In the genomic region with DNA sequence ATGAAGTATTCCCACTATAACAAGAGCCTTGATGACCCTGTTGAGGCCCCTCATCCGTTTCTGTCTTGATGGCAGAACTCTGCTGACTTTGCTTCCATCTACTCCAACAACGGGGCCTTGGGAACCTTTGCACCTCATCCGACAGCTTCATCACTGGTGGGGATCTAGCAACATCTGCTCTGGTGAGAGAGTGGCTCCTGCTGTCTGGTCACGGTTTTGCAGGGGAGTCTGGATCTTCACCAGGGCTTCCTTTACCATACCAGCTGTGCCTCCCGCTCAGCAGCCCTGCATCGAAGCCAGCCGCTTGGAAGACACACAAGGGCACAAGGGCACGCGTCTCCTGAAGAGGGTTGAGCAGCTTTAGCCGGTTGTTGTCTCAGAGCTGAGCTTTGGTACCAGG, we compare ENCODE assay signal across 10 mouse cellular contexts.
DNase-seq lines count a peak whose midpoint lies in the region; ATAC-seq and TF ChIP-seq lines count a peak whose summit lies in the region.
"Had no signal": no experiment of that assay in that cellular context is flagged by ENCODE, and none has a peak within 500 bp of the region (broad histone marks: within the 10 kb centered on the region; RNA-seq: fewer than 3 reads in every experiment).

No protein-coding gene starts in this region.

- no peak overlapping the region for H3K4me2 ChIP-seq in forebrain, embryonic 14.5 days (ENCODE audit: low read length)
- no peak overlapping the region for H3K4me2 ChIP-seq in forebrain, embryonic 12.5 days
- H3K4me2 ChIP-seq in hindbrain, embryonic 16.5 days (ENCODE audit: low read length), result no peak overlapping the region
- H3K4me2 ChIP-seq in midbrain, embryonic 11.5 days, result no peak overlapping the region
- H3K4me2 ChIP-seq: limb, embryonic 13.5 days; stomach, embryonic 15.5 days had no signal

- no peaks in the 10 kb centered on the region for H3K9me3 ChIP-seq in forebrain, embryonic 14.5 days (replicated peaks; ENCODE audit: control insufficient read depth, low read length)
- H3K9me3 ChIP-seq in forebrain, embryonic 12.5 days, result no peaks in the 10 kb centered on the region
- H3K9me3 ChIP-seq in hindbrain, embryonic 16.5 days (ENCODE audit: control insufficient read depth, low read length), result no peaks in the 10 kb centered on the region
- no peaks in the 10 kb centered on the region for H3K9me3 ChIP-seq in midbrain, embryonic 11.5 days (ENCODE audit: control insufficient read depth, low read length)
- H3K9me3 ChIP-seq: limb, embryonic 13.5 days; stomach, embryonic 15.5 days had no signal

- peak; percentile 35; the same call in 1 of the 2 replicates for TF ChIP-seq CTCF in testis, adult 2 months (IDR thresholded peaks at IDR 0.05; ENCODE audit: control insufficient read depth, insufficient read depth, insufficient replicate concordance, low read depth, low read length)

- no peak overlapping the region for H3K9ac ChIP-seq in forebrain, embryonic 14.5 days (ENCODE audit: low read length)
- no peak overlapping the region for H3K9ac ChIP-seq in forebrain, embryonic 12.5 days
- H3K9ac ChIP-seq in hindbrain, embryonic 16.5 days (ENCODE audit: low read depth, low read length), result no peak overlapping the region
- H3K9ac ChIP-seq in midbrain, embryonic 11.5 days (ENCODE audit: low read length), result no peak overlapping the region
- H3K9ac ChIP-seq: limb, embryonic 13.5 days; stomach, embryonic 15.5 days had no signal

- peak; percentile 57 for ATAC-seq in forebrain, embryonic 14.5 days
- ATAC-seq in forebrain, embryonic 12.5 days (ENCODE audit: low FRiP score), result no peak
- ATAC-seq in hindbrain, embryonic 16.5 days, result peak; percentile 79
- peak; percentile 27; the same call in 1 of the 2 replicates for ATAC-seq in midbrain, embryonic 11.5 days (ENCODE audit: low FRiP score)
- ATAC-seq in inflammation-experienced regulatory T-cells, adult 6 months, result no peak

- H3K27ac ChIP-seq in forebrain, embryonic 14.5 days (ENCODE audit: low read depth, low read length), result no peak overlapping the region
- H3K27ac ChIP-seq in forebrain, embryonic 12.5 days, result no peak overlapping the region
- H3K27ac ChIP-seq in testis, adult 2 months (ENCODE audit: control insufficient read depth, insufficient read depth, low read depth, low read length), result no peak overlapping the region
- H3K27ac ChIP-seq in hindbrain, embryonic 16.5 days (ENCODE audit: low read depth, low read length), result peak overlapping the region; percentile 35
- H3K27ac ChIP-seq in midbrain, embryonic 11.5 days (ENCODE audit: low read depth, low read length), result no peak overlapping the region
- H3K27ac ChIP-seq: limb, embryonic 13.5 days; stomach, embryonic 15.5 days had no signal

- peak; percentile 54 for DNase-seq in forebrain, embryonic 14.5 days (ENCODE audit: low spot score)
- DNase-seq in testis, postnatal 14 days (ENCODE audit: low spot score), result no peak
- DNase-seq in midbrain, embryonic 11.5 days (ENCODE audit: low spot score, missing footprints), result peak; percentile 86
- peak; percentile 65 for DNase-seq in testis, postnatal 10 days (ENCODE audit: low spot score)

- no peaks in the 10 kb centered on the region for H3K27me3 ChIP-seq in forebrain, embryonic 14.5 days (replicated peaks; ENCODE audit: control insufficient read depth, insufficient read depth, low read length)
- H3K27me3 ChIP-seq in forebrain, embryonic 12.5 days, result no peaks in the 10 kb centered on the region
- H3K27me3 ChIP-seq in testis, adult 2 months (ENCODE audit: control insufficient read depth, insufficient read depth, low read length), result no peaks in the 10 kb centered on the region
- no peaks in the 10 kb centered on the region for H3K27me3 ChIP-seq in hindbrain, embryonic 16.5 days (replicated peaks; ENCODE audit: control insufficient read depth, insufficient read depth, low read length)
- no peaks in the 10 kb centered on the region for H3K27me3 ChIP-seq in midbrain, embryonic 11.5 days (ENCODE audit: control insufficient read depth, insufficient read depth, low read length)
- H3K27me3 ChIP-seq: stomach, embryonic 15.5 days had no signal

- no peaks in the 10 kb centered on the region for H3K36me3 ChIP-seq in forebrain, embryonic 14.5 days (ENCODE audit: control insufficient read depth, insufficient read depth, low read length)
- no peaks in the 10 kb centered on the region for H3K36me3 ChIP-seq in forebrain, embryonic 12.5 days (replicated peaks)
- H3K36me3 ChIP-seq in testis, adult 2 months (ENCODE audit: control insufficient read depth, insufficient read depth, low read length), result no peaks in the 10 kb centered on the region
- no peaks in the 10 kb centered on the region for H3K36me3 ChIP-seq in hindbrain, embryonic 16.5 days (ENCODE audit: control insufficient read depth, insufficient read depth, low read length)
- no peaks in the 10 kb centered on the region for H3K36me3 ChIP-seq in midbrain, embryonic 11.5 days (ENCODE audit: control insufficient read depth, insufficient read depth, low read length)
- H3K36me3 ChIP-seq: limb, embryonic 13.5 days; stomach, embryonic 15.5 days had no signal

- WGBS in forebrain, embryonic 14.5 days, result 57% methylated on average over 10 of the region's 10 CpGs
- 56% methylated on average over 10 of the region's 10 CpGs for WGBS in forebrain, embryonic 12.5 days
- 37% methylated on average over 10 of the region's 10 CpGs for WGBS in hindbrain, embryonic 16.5 days
- 57% methylated on average over 10 of the region's 10 CpGs for WGBS in midbrain, embryonic 11.5 days

- H3K4me3 ChIP-seq in forebrain, embryonic 14.5 days (ENCODE audit: low read depth, low read length), result no peak overlapping the region
- no peak overlapping the region for H3K4me3 ChIP-seq in forebrain, embryonic 12.5 days (replicated peaks)
- no peak overlapping the region for H3K4me3 ChIP-seq in testis, adult 2 months (ENCODE audit: control insufficient read depth, low read depth, low read length)
- no peak overlapping the region for H3K4me3 ChIP-seq in hindbrain, embryonic 16.5 days (ENCODE audit: low read length)
- H3K4me3 ChIP-seq in midbrain, embryonic 11.5 days (ENCODE audit: low read depth, low read length), result no peak overlapping the region
- H3K4me3 ChIP-seq: limb, embryonic 13.5 days; stomach, embryonic 15.5 days had no signal

- no peak for TF ChIP-seq POLR2A in testis, adult 2 months (IDR thresholded peaks at IDR 0.05; ENCODE audit: control insufficient read depth, low read depth, low read length)

- H3K4me1 ChIP-seq in forebrain, embryonic 14.5 days (ENCODE audit: control insufficient read depth, insufficient read depth, low read length), result no peaks in the 10 kb centered on the region
- H3K4me1 ChIP-seq in forebrain, embryonic 12.5 days, result no peaks in the 10 kb centered on the region; the same call in 1 of the 2 replicates
- H3K4me1 ChIP-seq in testis, adult 2 months (ENCODE audit: control insufficient read depth, insufficient read depth, low read length), result no peaks in the 10 kb centered on the region
- H3K4me1 ChIP-seq in hindbrain, embryonic 16.5 days (ENCODE audit: control insufficient read depth, insufficient read depth, low read depth, low read length), result peaks cover 3% of the 10 kb centered on the region
- no peaks in the 10 kb centered on the region for H3K4me1 ChIP-seq in midbrain, embryonic 11.5 days (ENCODE audit: control insufficient read depth, insufficient read depth, low read length)
- H3K4me1 ChIP-seq: stomach, embryonic 15.5 days had no signal

Comparison
In these comparisons a context has a peak if more than half of its experiments do, and no peak if none do; other contexts are left out.
1. ATAC-seq: peak in forebrain, embryonic 14.5 days (single experiment), hindbrain, embryonic 16.5 days (single experiment) and midbrain, embryonic 11.5 days (single experiment); none in forebrain, embryonic 12.5 days (single experiment) and inflammation-experienced regulatory T-cells, adult 6 months (single experiment).